Mouse (Mus musculus) adrenal gland, adult 8-10 months (tissue): ENCODE measurements around the gene Tpp2. TPM values are rescaled to one million over a fixed set of nuclear protein-coding genes. Genes with fewer than 3 reads are reported as not detected.
"Not testable (repeated sequence)": the region's sequence is repeated elsewhere in the genome, so short reads cannot be mapped to it uniquely, and the experiment has no call there.

ENCODE experiments used
- DNase-seq: peaks from one replicate; pipeline ENCODE4 v3.0.0; 2022
- total RNA-seq, 4 experiments: library from RNA; stranded (reverse); gene quantifications; 2 replicates each; pipeline ENCODE4 v1.2.4; 2022

Tpp2 gene
- 10 to 100 TPM; 46.4 to 53.1 (median 49.4) TPM for total RNA-seq

- DNase-seq, result peak; percentile 97
Measured at GRCm38 (mm10) chr1:43933488-43934415, at the start of gene Tpp2. Gene Tpp2 (plus strand): TSS chr1:43933647.

GRCm38 (mm10) chr1:43888358-43888757 is 45.1 kb upstream of the Tpp2 start:
- not testable (repeated sequence) for DNase-seq

- DNase-seq, result no peak
Measured at GRCm38 (mm10) chr1:43895742-43896141, 37.7 kb upstream of the Tpp2 start.

- no peak for DNase-seq
Measured at GRCm38 (mm10) chr1:43897131-43897530, 36.3 kb upstream of the Tpp2 start.

DNA sequence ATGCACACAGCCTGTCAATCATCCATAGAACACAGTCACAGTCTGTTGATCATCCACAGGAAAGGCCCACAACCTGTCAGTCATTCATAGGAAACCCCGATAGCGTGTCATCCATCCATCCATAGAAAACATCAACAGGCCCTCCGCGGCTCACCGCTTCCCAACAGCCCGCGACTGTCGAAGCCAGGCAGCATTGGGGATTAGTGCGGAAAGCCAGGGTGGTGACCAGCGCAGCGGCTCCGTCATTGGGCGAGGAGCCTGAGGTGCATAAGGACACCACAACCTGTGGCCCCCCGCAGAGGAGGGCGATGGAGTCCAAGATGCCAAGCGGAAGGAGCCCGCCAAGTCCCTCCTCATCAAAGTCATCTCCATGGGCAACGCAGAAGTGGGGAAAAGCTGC is 35.5 kb upstream of the Tpp2 start:
- DNase-seq, result no peak

DNA sequence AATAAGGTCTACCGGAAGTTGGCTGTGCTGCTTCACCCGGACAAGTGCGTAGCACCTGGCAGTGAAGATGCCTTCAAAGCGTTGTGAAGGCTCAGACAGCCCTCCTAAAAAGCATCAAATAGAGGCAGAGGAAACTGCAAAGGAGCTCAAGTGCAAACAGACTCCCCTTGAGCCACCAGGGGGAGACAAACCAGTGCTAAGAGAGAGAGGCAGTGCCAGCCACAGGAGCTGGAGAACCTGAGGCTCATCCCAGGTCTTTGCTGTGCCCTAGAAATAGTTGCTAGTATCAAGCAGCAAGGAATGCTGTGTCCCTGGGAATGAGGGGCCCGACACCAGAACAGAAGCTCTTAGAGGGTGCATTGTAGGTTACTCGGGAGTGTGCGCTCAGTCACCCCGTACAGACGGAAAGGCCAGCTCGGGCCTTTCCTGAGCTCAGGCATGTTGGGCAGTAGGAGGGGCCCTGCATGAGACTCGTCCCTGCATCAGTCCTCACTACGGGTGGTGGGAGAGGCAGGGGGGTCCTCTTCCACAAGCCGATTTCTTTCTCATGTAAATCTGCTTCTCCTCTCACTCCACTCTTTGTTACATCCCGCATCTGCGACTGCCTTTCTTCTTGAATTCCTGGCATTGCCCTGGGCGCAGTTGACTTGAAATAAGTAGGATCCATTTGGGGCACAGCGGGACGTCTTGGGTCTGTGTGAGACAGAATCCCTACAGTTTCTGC is 34.3 kb upstream of the Tpp2 start:
- peak; percentile 34 for DNase-seq

- no peak for DNase-seq
Measured at GRCm38 (mm10) chr1:43902417-43902816, 31.0 kb upstream of the Tpp2 start.

DNA sequence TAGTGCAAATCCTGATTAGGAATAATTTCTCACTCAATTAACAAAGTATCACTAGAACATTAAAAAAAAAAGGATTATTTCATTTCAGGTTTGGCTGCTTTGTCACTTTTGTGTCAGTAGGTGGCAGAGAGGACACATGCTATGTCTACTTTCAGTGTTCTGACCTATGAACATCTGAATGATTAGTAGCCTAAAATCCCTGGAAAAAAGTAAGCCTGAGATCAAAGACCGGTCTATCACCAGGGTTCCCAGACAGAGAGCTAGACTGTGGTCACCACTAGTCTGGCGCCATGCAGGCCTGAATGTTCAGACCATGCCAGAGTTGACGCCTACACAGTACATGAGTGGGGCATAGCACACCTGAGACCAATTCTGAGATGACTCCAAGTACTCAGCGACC is 30.6 kb upstream of the Tpp2 start:
- no peak for DNase-seq

DNA sequence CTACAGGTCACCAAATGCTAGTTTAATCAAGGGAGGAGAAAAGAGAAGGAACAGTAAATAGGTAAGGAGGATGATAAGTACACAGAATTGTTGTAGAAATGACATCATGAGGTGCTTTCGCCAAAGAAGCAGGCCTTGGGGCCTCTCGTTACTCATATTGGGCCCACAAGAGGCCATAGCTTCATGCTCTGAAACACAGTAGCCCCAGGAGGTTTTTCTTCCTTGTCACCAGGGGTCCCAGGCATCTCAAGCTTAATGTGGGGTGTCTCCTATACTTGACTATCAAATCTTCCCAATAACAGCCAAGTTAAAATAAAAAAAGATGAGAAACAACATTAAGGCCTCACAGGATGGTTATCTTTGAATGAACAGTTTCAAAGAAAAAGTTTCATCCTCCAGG is 18.0 kb upstream of the Tpp2 start:
- DNase-seq, result no peak

DNA sequence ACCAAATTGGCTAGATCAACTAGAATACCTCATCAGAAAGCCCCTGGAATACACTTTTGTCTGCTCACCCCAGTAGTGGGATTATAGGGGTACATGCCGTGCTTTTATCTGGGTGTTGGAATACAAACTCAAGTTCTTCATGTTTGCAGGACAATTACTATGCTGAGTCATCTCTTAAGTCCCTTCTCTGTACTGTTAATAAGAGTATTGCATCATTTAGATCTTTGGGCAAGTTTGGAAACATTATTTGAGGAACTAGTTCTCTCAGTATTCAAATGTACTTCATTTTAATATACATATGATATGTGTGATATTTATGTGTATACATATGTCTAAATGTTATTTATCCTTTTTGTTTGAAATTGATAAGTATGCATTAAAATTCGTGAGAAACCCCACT is 16.6 kb upstream of the Tpp2 start:
- no peak for DNase-seq

- DNase-seq, result no peak
Measured at GRCm38 (mm10) chr1:43934416-43934810, 966 bp downstream of the Tpp2 start.

DNA sequence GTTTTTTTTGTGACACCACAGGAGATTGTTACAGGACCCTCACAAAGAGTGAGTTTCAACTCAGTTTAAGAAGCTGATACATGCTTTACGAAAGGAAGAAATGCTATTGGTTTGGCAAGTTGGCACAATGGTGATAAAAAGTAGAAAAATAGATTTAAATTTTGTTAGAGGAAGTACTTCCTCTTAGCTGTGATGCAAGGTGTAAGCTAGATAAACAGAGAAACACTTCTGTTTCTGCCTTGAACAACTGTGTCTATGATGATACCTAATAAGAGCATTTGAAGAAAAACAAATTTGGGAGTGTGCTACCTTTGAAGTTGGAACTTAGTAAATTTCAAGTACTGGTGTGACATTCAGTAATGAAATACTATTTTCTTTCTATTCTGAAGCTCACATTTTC is 5.9 kb downstream of the Tpp2 start:
- no peak for DNase-seq

GRCm38 (mm10) chr1:43941476-43942217 is 8.2 kb downstream of the Tpp2 start:
- DNase-seq, result no peak

GRCm38 (mm10) chr1:43942814-43943213 is 9.4 kb downstream of the Tpp2 start:
- no peak for DNase-seq

- no peak for DNase-seq
Measured at GRCm38 (mm10) chr1:43953679-43954078, 20.2 kb downstream of the Tpp2 start.

- DNase-seq, result no peak
Measured at GRCm38 (mm10) chr1:43964381-43964780, 30.9 kb downstream of the Tpp2 start.

GRCm38 (mm10) chr1:43966756-43967155 is 33.3 kb downstream of the Tpp2 start:
- DNase-seq, result no peak

GRCm38 (mm10) chr1:43969361-43969760 is 35.9 kb downstream of the Tpp2 start:
- DNase-seq, result peak; percentile 20

DNA sequence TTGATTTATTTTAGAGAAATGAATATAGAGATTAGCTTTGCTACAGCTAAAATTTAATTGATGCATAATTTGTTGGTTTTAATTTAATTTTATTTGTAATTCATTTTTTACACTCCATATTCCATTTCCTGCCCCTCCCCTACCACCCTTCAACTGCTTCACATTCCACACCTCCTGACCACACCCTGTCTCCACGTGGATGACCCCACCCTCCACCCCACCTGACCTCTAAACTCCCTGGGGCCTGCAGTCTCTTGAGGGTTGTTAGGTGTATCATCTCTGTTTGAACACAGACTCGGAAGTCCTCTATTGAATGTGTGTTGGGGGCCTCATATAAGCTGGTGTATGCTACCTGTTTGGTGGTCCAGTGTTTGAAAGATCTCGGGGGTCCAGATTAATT is 37.6 kb downstream of the Tpp2 start:
- no peak for DNase-seq

GRCm38 (mm10) chr1:43996914-43997589 is 63.6 kb downstream of the Tpp2 start:
- no peak for DNase-seq

GRCm38 (mm10) chr1:44004513-44004912 is 71.1 kb downstream of the Tpp2 start:
- DNase-seq, result no peak

- no peak for DNase-seq
Measured at GRCm38 (mm10) chr1:44015556-44015955, 82.1 kb downstream of the Tpp2 start.
